Mouse (Mus musculus) heart, embryonic 16.5 days (tissue): Measurements from ENCODE around the gene Senp3. TPM values are rescaled to one million over a fixed set of nuclear protein-coding genes. Genes with fewer than 3 reads are reported as not detected.

Experiments
- ATAC-seq: fragments of 200-750 bp; cut with Nextera tagmentation; replicated peaks from 2 replicates; pipeline ENCODE4 v1.8.0; 2017; ENCODE audit warnings: moderate number of reproducible peaks; ENCODE audit not compliant: insufficient read depth, low FRiP score; ENCODE audit errors: extremely low read depth
- H3K27ac ChIP-seq: fragments of 300-500 bp; sonication (generic); 2 replicates; pipeline ENCODE4 v1.5.1; 2014; ENCODE audit warnings: mild to moderate bottlenecking, low read length, control low read depth, moderate library complexity
- H3K27me3 ChIP-seq: fragments of 300-500 bp; sonication (generic); 2 replicates; pipeline ENCODE4 v1.6.1; 2014; ENCODE audit warnings: low read length, mixed read lengths; ENCODE audit not compliant: control insufficient read depth, insufficient read depth
- H3K36me3 ChIP-seq: fragments of 300-500 bp; sonication (generic); 2 replicates; pipeline ENCODE4 v1.6.1; 2014; ENCODE audit not compliant: control insufficient read depth, insufficient read depth
- H3K4me1 ChIP-seq: fragments of 300-500 bp; sonication (generic); 2 replicates; pipeline ENCODE4 v1.6.1; 2014; ENCODE audit warnings: low read length, mixed read lengths; ENCODE audit not compliant: control insufficient read depth, insufficient read depth
- H3K4me2 ChIP-seq: fragments of 300-500 bp; sonication (generic); 2 replicates; pipeline ENCODE4 v1.6.1; 2014; ENCODE audit warnings: low read depth, mild to moderate bottlenecking, control low read depth, low read length
- H3K4me3 ChIP-seq: fragments of 300-500 bp; sonication (generic); 2 replicates; pipeline ENCODE4 v1.5.1; 2014; ENCODE audit warnings: mild to moderate bottlenecking, control low read depth, low read length
- H3K9ac ChIP-seq: fragments of 300-500 bp; sonication (generic); 2 replicates; pipeline ENCODE4 v1.6.1; 2014; ENCODE audit warnings: low read length, control low read depth
- H3K9me3 ChIP-seq: fragments of 300-500 bp; sonication (generic); replicated peaks from 2 replicates; pipeline ENCODE4 v1.6.1; 2016; ENCODE audit warnings: low read length; ENCODE audit not compliant: control insufficient read depth
- WGBS: fragments of 180-500 bp; shearing (Covaris S2); extraction: QIAGEN DNeasy Blood & Tissue Kit; methylation state at CpG from one replicate; pipeline ENCODE4 v1.1.7; 2014; 5-methylcytosine and 5-hydroxymethylcytosine counted together
- polyA plus RNA-seq: library from polyadenylated mRNA; unstranded; fragments of >200 nt; fragmentation: Nextera tagmentation; extraction: Ambion mirVana; gene quantifications from 2 replicates; pipeline ENCODE4 v1.2.1, GENCODE M21; 2015

The Senp3 gene
- polyA plus RNA-seq, 1 experiment from 2014 or later: 55.8 TPM

GRCm38 (mm10) chr11:69697396-69697795 lies 15.5 kb upstream of the Senp3 start:
- H3K36me3 ChIP-seq: no peaks in the 10 kb centered on the region
- H3K4me3 ChIP-seq: no peak overlapping the region
- 88% methylated on average over 3 of the region's 3 CpGs for WGBS
- H3K27me3 ChIP-seq: no peaks in the 10 kb centered on the region
- no peak for ATAC-seq
- H3K27ac ChIP-seq: no peak overlapping the region
- H3K4me2 ChIP-seq: no peak overlapping the region
- no peak overlapping the region for H3K9ac ChIP-seq
- no peaks in the 10 kb centered on the region for H3K9me3 ChIP-seq
- peaks cover 13% of the 10 kb centered on the region for H3K4me1 ChIP-seq

- Histone ChIP-seq H3K4me2 (peak within 1 kb of the TSS; percentile 93), H3K4me1 (peaks cover 13% of the 10 kb centered on the region), H3K4me3 (peak within 1 kb of the TSS; percentile 72), H3K9me3 (no peaks in the 10 kb centered on the region), H3K9ac (peak within 1 kb of the TSS; percentile 90), H3K36me3 (no peaks in the 10 kb centered on the region), H3K27ac (peak within 1 kb of the TSS; percentile 83), H3K27me3 (no peaks in the 10 kb centered on the region)
- ATAC-seq: peak; percentile 79
- WGBS: 4% methylated on average over 41 of the region's 41 CpGs
These were observed 13.7 kb upstream of the Senp3 start, which contains the start of the genes Tnfsf12 and Tnfsfm13 for GRCm38 (mm10) chr11:69695361-69696181. TSS of gene Tnfsf12 (minus strand) at chr11:69695849. TSS of gene Tnfsfm13 (minus strand) at chr11:69696098.

GRCm38 (mm10) chr11:69695046-69695360 lies 13.1 kb upstream of the Senp3 start:
- Histone ChIP-seq H3K9me3 (no peaks in the 10 kb centered on the region), H3K36me3 (no peaks in the 10 kb centered on the region), H3K27ac (peak overlapping the region; percentile 83), H3K27me3 (no peaks in the 10 kb centered on the region), H3K9ac (peak overlapping the region; percentile 90), H3K4me1 (peaks cover 11% of the 10 kb centered on the region), H3K4me3 (peak overlapping the region; percentile 72), H3K4me2 (peak overlapping the region; percentile 93)
- WGBS: 28% methylated on average over 6 of the region's 6 CpGs
- no peak for ATAC-seq

- no peaks in the 10 kb centered on the region for H3K9me3 ChIP-seq
- no peak overlapping the region for H3K27ac ChIP-seq
- 46% methylated on average over 11 of the region's 11 CpGs for WGBS
- H3K36me3 ChIP-seq: no peaks in the 10 kb centered on the region
- no peak overlapping the region for H3K4me3 ChIP-seq
- no peak overlapping the region for H3K4me2 ChIP-seq
- no peak for ATAC-seq
- peaks cover 11% of the 10 kb centered on the region for H3K4me1 ChIP-seq
- no peaks in the 10 kb centered on the region for H3K27me3 ChIP-seq
- no peak overlapping the region for H3K9ac ChIP-seq
These were observed 11.6 kb upstream of the Senp3 start for GRCm38 (mm10) chr11:69693421-69693965.

GRCm38 (mm10) chr11:69692863-69693262 lies 11.0 kb upstream of the Senp3 start:
- Histone ChIP-seq H3K4me3 (no peak overlapping the region), H3K4me2 (no peak overlapping the region), H3K9ac (no peak overlapping the region), H3K4me1 (peaks cover 11% of the 10 kb centered on the region), H3K36me3 (no peaks in the 10 kb centered on the region), H3K27me3 (no peaks in the 10 kb centered on the region), H3K9me3 (no peaks in the 10 kb centered on the region), H3K27ac (no peak overlapping the region)
- WGBS: 81% methylated on average over 6 of the region's 6 CpGs
- ATAC-seq: no peak

GRCm38 (mm10) chr11:69692196-69692811 lies 10.4 kb upstream of the Senp3 start:
- no peak for ATAC-seq
- H3K36me3 ChIP-seq: no peaks in the 10 kb centered on the region

GRCm38 (mm10) chr11:69689891-69690290 lies 8.0 kb upstream of the Senp3 start:
- whole genome bisulfite sequencing: 95% methylated on average over 1 of the region's 1 CpGs
- H3K9ac ChIP-seq: no peak overlapping the region
- ATAC-seq: no peak

More at GRCm38 (mm10) chr11:69692196-69692811, 10.4 kb upstream of the Senp3 start:
- H3K27ac ChIP-seq: no peak overlapping the region
- no peaks in the 10 kb centered on the region for H3K27me3 ChIP-seq
- H3K9ac ChIP-seq: no peak overlapping the region
- H3K4me2 ChIP-seq: no peak overlapping the region
- peaks cover 11% of the 10 kb centered on the region for H3K4me1 ChIP-seq
- WGBS: 65% methylated on average over 9 of the region's 9 CpGs
- no peaks in the 10 kb centered on the region for H3K9me3 ChIP-seq
- no peak overlapping the region for H3K4me3 ChIP-seq

GRCm38 (mm10) chr11:69687061-69687460 lies 5.2 kb upstream of the Senp3 start:
- no peaks in the 10 kb centered on the region for H3K9me3 ChIP-seq
- no peaks in the 10 kb centered on the region for H3K36me3 ChIP-seq
- no peak overlapping the region for H3K4me2 ChIP-seq
- no peak overlapping the region for H3K27ac ChIP-seq
- ATAC-seq: no peak
- H3K9ac ChIP-seq: no peak overlapping the region
- WGBS: 53% methylated on average over 5 of the region's 5 CpGs
- H3K4me1 ChIP-seq: peaks cover 19% of the 10 kb centered on the region
- H3K27me3 ChIP-seq: no peaks in the 10 kb centered on the region
- no peak overlapping the region for H3K4me3 ChIP-seq

More at GRCm38 (mm10) chr11:69689891-69690290, 8.0 kb upstream of the Senp3 start:
- H3K4me1 ChIP-seq: peaks cover 14% of the 10 kb centered on the region
- H3K27me3 ChIP-seq: no peaks in the 10 kb centered on the region
- H3K27ac ChIP-seq: no peak overlapping the region
- no peak overlapping the region for H3K4me2 ChIP-seq
- no peak overlapping the region for H3K4me3 ChIP-seq
- H3K9me3 ChIP-seq: no peaks in the 10 kb centered on the region
- no peaks in the 10 kb centered on the region for H3K36me3 ChIP-seq

- no peak for ATAC-seq
- Histone ChIP-seq H3K9me3 (no peaks in the 10 kb centered on the region), H3K9ac (peak overlapping the region; percentile 4; the same call in 1 of the 2 replicates), H3K4me3 (no peak overlapping the region), H3K27me3 (no peaks in the 10 kb centered on the region), H3K4me2 (peak overlapping the region; percentile 18; the same call in 1 of the 2 replicates), H3K4me1 (peaks cover 19% of the 10 kb centered on the region), H3K36me3 (no peaks in the 10 kb centered on the region), H3K27ac (peak overlapping the region; percentile 86)
- 20% methylated on average over 4 of the region's 4 CpGs for WGBS
These were observed 4.5 kb upstream of the Senp3 start for GRCm38 (mm10) chr11:69686377-69686776.
